Mouse (Mus musculus) neural tube, embryonic 14.5 days (tissue): ENCODE results near the gene Nsf. TPM values are rescaled to one million over a fixed set of nuclear protein-coding genes. Genes with fewer than 3 reads are reported as not detected.

Experiments used
- ATAC-seq: fragments of 200-750 bp; cut with Nextera tagmentation; 2 replicates; pipeline ENCODE4 v1.8.0; 2017; ENCODE audit warnings: low read depth, mild to moderate bottlenecking, moderate TSS enrichment, moderate library complexity
- H3K27ac ChIP-seq: fragments of 300-500 bp; sonication (generic); 2 replicates; pipeline ENCODE4 v1.5.1; 2014; ENCODE audit warnings: low read depth, mild to moderate bottlenecking, control low read depth, low read length, moderate library complexity, mixed read lengths
- H3K27me3 ChIP-seq: fragments of 300-500 bp; sonication (generic); 2 replicates; pipeline ENCODE4 v1.6.1; 2014; ENCODE audit warnings: low read length; ENCODE audit not compliant: control insufficient read depth, insufficient read depth
- H3K36me3 ChIP-seq: fragments of 300-500 bp; sonication (generic); 2 replicates; pipeline ENCODE4 v1.6.1; 2014; ENCODE audit warnings: low read length, mixed read lengths; ENCODE audit not compliant: control insufficient read depth, insufficient read depth
- H3K4me1 ChIP-seq: fragments of 300-500 bp; sonication (generic); 2 replicates; pipeline ENCODE4 v1.6.1; 2014; ENCODE audit warnings: low read length; ENCODE audit not compliant: control insufficient read depth, insufficient read depth
- H3K4me2 ChIP-seq: fragments of 300-500 bp; sonication (generic); 2 replicates; pipeline ENCODE4 v1.6.1; 2014; ENCODE audit warnings: mild to moderate bottlenecking, low read depth, low read length, control low read depth
- H3K4me3 ChIP-seq: fragments of 300-500 bp; sonication (generic); 2 replicates; pipeline ENCODE4 v1.5.1; 2014; ENCODE audit warnings: low read depth, low read length, control low read depth, mixed read lengths
- H3K9ac ChIP-seq: fragments of 300-500 bp; sonication (generic); replicated peaks from 2 replicates; pipeline ENCODE4 v1.6.1; 2014; ENCODE audit warnings: low read depth, mild to moderate bottlenecking, control low read depth, low read length, mixed read lengths
- H3K9me3 ChIP-seq: fragments of 300-500 bp; sonication (generic); 2 replicates; pipeline ENCODE4 v1.6.1; 2016; ENCODE audit warnings: low read length; ENCODE audit not compliant: control insufficient read depth
- WGBS: fragments of 180-500 bp; shearing (Covaris S2); extraction: QIAGEN DNeasy Blood & Tissue Kit; methylation state at CpG from one replicate; pipeline ENCODE4 v1.1.7; 2014; 5-methylcytosine and 5-hydroxymethylcytosine counted together
- polyA plus RNA-seq: library from polyadenylated mRNA; unstranded; fragments of >200 nt; fragmentation: Nextera tagmentation; extraction: Ambion mirVana; gene quantifications from 2 replicates; pipeline ENCODE4 v1.2.1, GENCODE M21; 2014

Gene Nsf
- polyA plus RNA-seq, 1 experiment from 2014 or later, result 217 TPM

- Histone ChIP-seq H3K9ac (no peak overlapping the region), H3K36me3 (peaks cover 9% of the 10 kb centered on the region; the same call in 1 of the 2 replicates), H3K4me1 (no peaks in the 10 kb centered on the region), H3K4me2 (no peak overlapping the region), H3K27ac (no peak overlapping the region), H3K9me3 (no peaks in the 10 kb centered on the region), H3K27me3 (no peaks in the 10 kb centered on the region), H3K4me3 (no peak overlapping the region)
- no peak for ATAC-seq
- WGBS, result 79% methylated on average over 5 of the region's 5 CpGs
Measured at GRCm38 (mm10) chr11:103867702-103868101, 86.2 kb downstream of the Nsf start.

- Histone ChIP-seq H3K36me3 (0 out of 2 replicates have a peak, but pooled peaks cover 3% of the 10 kb centered on the region), H3K9ac (no peak overlapping the region), H3K9me3 (no peaks in the 10 kb centered on the region), H3K27me3 (no peaks in the 10 kb centered on the region), H3K27ac (no peak overlapping the region), H3K4me1 (no peaks in the 10 kb centered on the region), H3K4me3 (no peak overlapping the region), H3K4me2 (no peak overlapping the region)
- no peak for ATAC-seq
- 68% methylated on average over 7 of the region's 7 CpGs for WGBS
Measured at GRCm38 (mm10) chr11:103865346-103865745, 88.5 kb downstream of the Nsf start.

GRCm38 (mm10) chr11:103864486-103864885 lies 89.4 kb downstream of the Nsf start:
- Histone ChIP-seq H3K27me3 (no peaks in the 10 kb centered on the region), H3K9me3 (no peaks in the 10 kb centered on the region), H3K4me1 (no peaks in the 10 kb centered on the region), H3K27ac (no peak overlapping the region), H3K9ac (no peak overlapping the region), H3K4me3 (no peak overlapping the region), H3K36me3 (0 out of 2 replicates have a peak, but pooled peaks cover 8% of the 10 kb centered on the region), H3K4me2 (no peak overlapping the region)
- no peak for ATAC-seq
- WGBS, result 90% methylated on average over 4 of the region's 4 CpGs

GRCm38 (mm10) chr11:103862951-103863350 lies 90.9 kb downstream of the Nsf start:
- Histone ChIP-seq H3K4me3 (no peak overlapping the region), H3K27ac (no peak overlapping the region), H3K9ac (no peak overlapping the region), H3K36me3 (peaks cover 22% of the 10 kb centered on the region), H3K27me3 (no peaks in the 10 kb centered on the region), H3K4me2 (no peak overlapping the region), H3K9me3 (no peaks in the 10 kb centered on the region), H3K4me1 (no peaks in the 10 kb centered on the region)
- 82% methylated on average over 8 of the region's 8 CpGs for WGBS
- ATAC-seq, result no peak

- no peak for ATAC-seq
- Histone ChIP-seq H3K27me3 (no peaks in the 10 kb centered on the region), H3K9me3 (no peaks in the 10 kb centered on the region), H3K4me2 (no peak overlapping the region), H3K4me3 (no peak overlapping the region), H3K9ac (no peak overlapping the region), H3K27ac (no peak overlapping the region), H3K4me1 (no peaks in the 10 kb centered on the region), H3K36me3 (peaks cover 26% of the 10 kb centered on the region)
- WGBS, result 89% methylated on average over 4 of the region's 4 CpGs
Measured at GRCm38 (mm10) chr11:103859933-103860610, 93.8 kb downstream of the Nsf start.

- Histone ChIP-seq H3K36me3 (peaks cover 26% of the 10 kb centered on the region), H3K27ac (no peak overlapping the region), H3K4me2 (no peak overlapping the region), H3K9ac (no peak overlapping the region), H3K4me3 (no peak overlapping the region), H3K4me1 (0 out of 2 replicates have a peak, but pooled peaks cover 4% of the 10 kb centered on the region), H3K27me3 (no peaks in the 10 kb centered on the region), H3K9me3 (no peaks in the 10 kb centered on the region)
- ATAC-seq, result no peak
- 72% methylated on average over 5 of the region's 5 CpGs for WGBS
Measured at GRCm38 (mm10) chr11:103858760-103859159, 95.1 kb downstream of the Nsf start.

- no peak overlapping the region for H3K4me3 ChIP-seq
- H3K4me1 ChIP-seq, result 0 out of 2 replicates have a peak, but pooled peaks cover 4% of the 10 kb centered on the region
- H3K27ac ChIP-seq, result no peak overlapping the region
- no peak overlapping the region for H3K9ac ChIP-seq
- H3K9me3 ChIP-seq, result no peaks in the 10 kb centered on the region
- ATAC-seq, result no peak
- WGBS, result 91% methylated on average over 7 of the region's 7 CpGs
- H3K4me2 ChIP-seq, result no peak overlapping the region
- H3K27me3 ChIP-seq, result no peaks in the 10 kb centered on the region
- peaks cover 26% of the 10 kb centered on the region for H3K36me3 ChIP-seq
Measured at GRCm38 (mm10) chr11:103856641-103857040, 97.2 kb downstream of the Nsf start.

GRCm38 (mm10) chr11:103854294-103854693 lies 99.6 kb downstream of the Nsf start:
- 0 out of 2 replicates have a peak, but pooled peaks have one; percentile 38 for ATAC-seq
- no peak overlapping the region for H3K27ac ChIP-seq
- 19% methylated on average over 9 of the region's 9 CpGs for WGBS

GRCm38 (mm10) chr11:103853284-103853920 lies 100.5 kb downstream of the Nsf start:
- ATAC-seq, result no peak

More at GRCm38 (mm10) chr11:103854294-103854693, 99.6 kb downstream of the Nsf start:
- Histone ChIP-seq H3K27me3 (no peaks in the 10 kb centered on the region), H3K4me2 (no peak overlapping the region), H3K36me3 (peaks cover 18% of the 10 kb centered on the region), H3K4me1 (0 out of 2 replicates have a peak, but pooled peaks cover 4% of the 10 kb centered on the region), H3K9me3 (no peaks in the 10 kb centered on the region), H3K4me3 (no peak overlapping the region), H3K9ac (0 out of 2 replicates have a peak overlapping the region, but pooled peaks have one; percentile 11)

More at GRCm38 (mm10) chr11:103853284-103853920, 100.5 kb downstream of the Nsf start:
- Histone ChIP-seq H3K9ac (no peak overlapping the region), H3K4me1 (0 out of 2 replicates have a peak, but pooled peaks cover 4% of the 10 kb centered on the region), H3K36me3 (peaks cover 9% of the 10 kb centered on the region; the same call in 1 of the 2 replicates), H3K9me3 (no peaks in the 10 kb centered on the region), H3K4me3 (no peak overlapping the region), H3K4me2 (no peak overlapping the region), H3K27me3 (no peaks in the 10 kb centered on the region), H3K27ac (no peak overlapping the region)
- 36% methylated on average over 10 of the region's 10 CpGs for WGBS
